13 mouse cellular contexts compared by ENCODE assay signal in genomic region chr1:155289411-155289810, GRCm38 (mm10).
"Had no signal": no experiment of that assay in that cellular context is flagged by ENCODE, and none has a peak within 500 bp of the region (broad histone marks: within the 10 kb centered on the region; RNA-seq: fewer than 3 reads in every experiment).

No protein-coding gene starts in this region.

- DNase-seq: gastrocnemius, postnatal 14 days; gastrocnemius, postnatal 36 days; heart, adult 11 months; heart, adult 2 months; heart, postnatal 14 days; kidney, adult 11 months; kidney, adult 2 months; kidney, adult 9 months; kidney, postnatal 14 days; kidney, postnatal 36 days; layer of hippocampus, adult 9-11 months; layer of hippocampus, postnatal 36 days; left cerebral cortex, postnatal 4 days had no signal
